Mouse (Mus musculus) embryo, embryonic 9.5 days (tissue): ENCODE data around the gene Tmem107.
A peak's percentile ranks its signal among the peaks of the same experiment; 100 is the strongest.

Experiments
- DNase-seq: peaks from one replicate; pipeline ENCODE4 v3.0.0-alpha.2; 2017; ENCODE audit errors: extremely low spot score

Tmem107 gene

GRCm38 (mm10) chr11:69074776-69075069, 4.1 kb downstream of the Tmem107 start:
- DNase-seq = no peak

- DNase-seq = peak; percentile 67
These were observed 5.3 kb downstream of the Tmem107 start for GRCm38 (mm10) chr11:69075764-69076479.

- no peak for DNase-seq
These were observed 6.0 kb downstream of the Tmem107 start for GRCm38 (mm10) chr11:69076572-69076971.

GRCm38 (mm10) chr11:69077316-69077715, 6.7 kb downstream of the Tmem107 start:
- no peak for DNase-seq

- no peak for DNase-seq
These were observed 7.4 kb downstream of the Tmem107 start for GRCm38 (mm10) chr11:69078041-69078440.

GRCm38 (mm10) chr11:69078805-69079438, 8.3 kb downstream of the Tmem107 start:
- no peak for DNase-seq

GRCm38 (mm10) chr11:69080102-69080854, 9.7 kb downstream of the Tmem107 start:
- DNase-seq = no peak

- no peak for DNase-seq
These were observed 10.2 kb downstream of the Tmem107 start for GRCm38 (mm10) chr11:69080855-69081222.

GRCm38 (mm10) chr11:69081613-69082012, 11.0 kb downstream of the Tmem107 start:
- no peak for DNase-seq

- DNase-seq = no peak
These were observed 15.0 kb downstream of the Tmem107 start for GRCm38 (mm10) chr11:69085608-69086007.

- no peak for DNase-seq
These were observed 15.8 kb downstream of the Tmem107 start for GRCm38 (mm10) chr11:69086390-69086789.

- DNase-seq = no peak
These were observed 16.5 kb downstream of the Tmem107 start for GRCm38 (mm10) chr11:69087082-69087481.

GRCm38 (mm10) chr11:69087597-69087996, 17.0 kb downstream of the Tmem107 start:
- no peak for DNase-seq

GRCm38 (mm10) chr11:69088103-69088855, 17.7 kb downstream of the Tmem107 start, which contains the start of gene Vamp2:
Gene Vamp2, plus strand, starts transcription at chr11:69088490.
- DNase-seq = peak; percentile 91

- no peak for DNase-seq
These were observed 18.4 kb downstream of the Tmem107 start for GRCm38 (mm10) chr11:69088856-69089615.

- no peak for DNase-seq
These were observed 19.1 kb downstream of the Tmem107 start for GRCm38 (mm10) chr11:69089616-69090290.

GRCm38 (mm10) chr11:69090367-69090766, 19.8 kb downstream of the Tmem107 start:
- DNase-seq = no peak

GRCm38 (mm10) chr11:69091566-69092385, 21.2 kb downstream of the Tmem107 start:
- no peak for DNase-seq

GRCm38 (mm10) chr11:69092386-69092751, 21.8 kb downstream of the Tmem107 start:
- DNase-seq = peak; percentile 82

- DNase-seq = no peak
These were observed 22.3 kb downstream of the Tmem107 start for GRCm38 (mm10) chr11:69092871-69093270.
